Mouse (Mus musculus) gastrocnemius, adult 2 months (tissue): ENCODE measurements around the gene Tgfb3. TPM values are rescaled to one million over a fixed set of nuclear protein-coding genes. Genes with fewer than 3 reads are reported as not detected.

Experiments used
- DNase-seq: peaks from one replicate; pipeline ENCODE4 v3.0.0; 2022
- H3K27ac ChIP-seq: fragments of 200-600 bp; 2 replicates; pipeline ENCODE4 v1.8.1; 2022; ENCODE audit warnings: mild to moderate bottlenecking
- H3K4me3 ChIP-seq: fragments of 200-600 bp; 2 replicates; pipeline ENCODE4 v1.8.1; 2022; ENCODE audit warnings: mild to moderate bottlenecking, moderate library complexity
- CTCF ChIP-seq: fragments of 200-600 bp; IDR thresholded peaks from 2 replicates; pipeline ENCODE4 v1.8.1; 2022; ENCODE audit warnings: antibody characterized with exemption, mild to moderate bottlenecking, moderate library complexity
- intact Hi-C: fragments of 180-260 bp; cut with DNase I; formaldehyde crosslinking; loops from one replicate; pipeline ENCODE4 v1.15.1; 2025
- total RNA-seq, 2 experiments: library from RNA; stranded (reverse); gene quantifications; 2 replicates each; pipeline ENCODE4 v1.2.3; 2021

Gene Tgfb3
- total RNA-seq, 2 experiments from 2014 or later = 32.2 to 48.0 TPM

- H3K27ac ChIP-seq = no peak overlapping the region
- intact Hi-C loops = no loop called here
- no peak for TF ChIP-seq CTCF
- DNase-seq = no peak
- peak overlapping the region; percentile 12; the same call in 1 of the 2 replicates for H3K4me3 ChIP-seq
Measured at GRCm38 (mm10) chr12:86097781-86098180, 18.9 kb upstream of the Tgfb3 start.

- intact Hi-C loops = no loop called here
- Histone ChIP-seq H3K4me3 (no peak overlapping the region), H3K27ac (no peak overlapping the region)
- DNase-seq = no peak
- no peak for TF ChIP-seq CTCF
Measured at GRCm38 (mm10) chr12:86095806-86096205, 17.0 kb upstream of the Tgfb3 start.

GRCm38 (mm10) chr12:86094075-86094474 is 15.2 kb upstream of the Tgfb3 start:
- Histone ChIP-seq H3K4me3 (no peak overlapping the region), H3K27ac (no peak overlapping the region)
- TF ChIP-seq CTCF = no peak
- intact Hi-C loops = no loop called here
- no peak for DNase-seq

GRCm38 (mm10) chr12:86091601-86092132 is 12.8 kb upstream of the Tgfb3 start:
- peak; percentile 71 for DNase-seq
- TF ChIP-seq CTCF = no peak
- intact Hi-C loops = no loop called here
- H3K27ac ChIP-seq = peak overlapping the region; percentile 85
- peak overlapping the region; percentile 55 for H3K4me3 ChIP-seq

GRCm38 (mm10) chr12:86090764-86091163 is 11.9 kb upstream of the Tgfb3 start:
- TF ChIP-seq CTCF = no peak
- Histone ChIP-seq H3K4me3 (no peak overlapping the region; the same call in 1 of the 2 replicates), H3K27ac (peak overlapping the region; percentile 85)
- no peak for DNase-seq
- intact Hi-C loops = no loop called here

- TF ChIP-seq CTCF = no peak
- intact Hi-C loops = no loop called here
- Histone ChIP-seq H3K27ac (peak overlapping the region; percentile 77), H3K4me3 (no peak overlapping the region)
- peak; percentile 67 for DNase-seq
Measured at GRCm38 (mm10) chr12:86088042-86088441, 9.2 kb upstream of the Tgfb3 start.

GRCm38 (mm10) chr12:86086550-86086949 is 7.7 kb upstream of the Tgfb3 start:
- peak; percentile 44 for DNase-seq
- intact Hi-C loops = no loop called here
- no peak for TF ChIP-seq CTCF
- Histone ChIP-seq H3K27ac (peak overlapping the region; percentile 77), H3K4me3 (no peak overlapping the region)

- intact Hi-C loops = no loop called here
- H3K4me3 ChIP-seq = no peak overlapping the region
- H3K27ac ChIP-seq = peak overlapping the region; percentile 77
- no peak for DNase-seq
- no peak for TF ChIP-seq CTCF
Measured at GRCm38 (mm10) chr12:86085873-86086272, 7.0 kb upstream of the Tgfb3 start.

GRCm38 (mm10) chr12:86082481-86083012 is 3.7 kb upstream of the Tgfb3 start, which contains the start of gene Ift43:
Gene Ift43, plus strand, starts transcription at chr12:86082541.
- intact Hi-C loops = loop anchor here (5.0 kb wide), 1 partner anchor 335 kb away; the partner anchor contains the start of gene Flvcr2
- H3K4me3 ChIP-seq = peak within 1 kb of the TSS; percentile 89
- DNase-seq = peak; percentile 90
- H3K27ac ChIP-seq = peak within 1 kb of the TSS; percentile 93
- TF ChIP-seq CTCF = no peak

GRCm38 (mm10) chr12:86079202-86079667 is 394 bp upstream of the Tgfb3 start:
- no peak; the same call in 1 of the 2 replicates for TF ChIP-seq CTCF
- Histone ChIP-seq H3K27ac (peak overlapping the region; percentile 100), H3K4me3 (peak overlapping the region; percentile 83)
- intact Hi-C loops = loop anchor here (1.0 to 5.0 kb wide), 3 partner anchors 124 to 231 kb away; no protein-coding TSS in a partner anchor
- DNase-seq = peak; percentile 96

- no peak for TF ChIP-seq CTCF
- intact Hi-C loops = loop anchor here (2.0 to 5.0 kb wide), 2 partner anchors 123 to 211 kb away; no protein-coding TSS in a partner anchor
- Histone ChIP-seq H3K4me3 (peak overlapping the region; percentile 83), H3K27ac (peak overlapping the region; percentile 100)
- DNase-seq = no peak
Measured at GRCm38 (mm10) chr12:86078176-86078552, 677 bp downstream of the Tgfb3 start.

- intact Hi-C loops = loop anchor here (2.0 to 5.0 kb wide), 2 partner anchors 123 to 210 kb away; no protein-coding TSS in a partner anchor
- Histone ChIP-seq H3K27ac (peak overlapping the region; percentile 100), H3K4me3 (peak overlapping the region; percentile 83)
- peak; percentile 64 for DNase-seq
- no peak for TF ChIP-seq CTCF
Measured at GRCm38 (mm10) chr12:86077736-86078135, 1.1 kb downstream of the Tgfb3 start.

GRCm38 (mm10) chr12:86077322-86077721 is 1.5 kb downstream of the Tgfb3 start:
- no peak for TF ChIP-seq CTCF
- H3K4me3 ChIP-seq = peak overlapping the region; percentile 83
- peak overlapping the region; percentile 100 for H3K27ac ChIP-seq
- DNase-seq = peak; percentile 45
- intact Hi-C loops = loop anchor here (5.0 kb wide), 1 partner anchor 210 kb away; no protein-coding TSS in a partner anchor
